Mouse (Mus musculus) megakaryocyte, embryonic 14.5 days (primary cell): ENCODE data around the gene Mtus2. TPM values are rescaled to one million over a fixed set of nuclear protein-coding genes. Genes with fewer than 3 reads are reported as not detected.
A peak's percentile ranks its signal among the peaks of the same experiment; 100 is the strongest.

ENCODE experiments used
- H3K27me3 ChIP-seq: replicated peaks from 2 replicates; pipeline ENCODE3; 2012; ENCODE audit warnings: inconsistent platforms
- H3K36me3 ChIP-seq: replicated peaks from 2 replicates; pipeline ENCODE3; 2012; ENCODE audit warnings: low read length, inconsistent platforms, mixed read lengths
- H3K4me1 ChIP-seq: 2 replicates; pipeline ENCODE4 v1.6.1; 2012; ENCODE audit warnings: inconsistent platforms
- H3K4me3 ChIP-seq: replicated peaks from 2 replicates; pipeline ENCODE3; 2012; ENCODE audit warnings: moderate library complexity, mild to moderate bottlenecking, inconsistent platforms
- H3K9me3 ChIP-seq: 2 replicates; pipeline ENCODE4 v1.6.1; 2012; ENCODE audit warnings: inconsistent platforms
- FLI1 ChIP-seq: IDR thresholded peaks from 2 replicates; pipeline ENCODE4 v1.6.1; 2012; ENCODE audit warnings: low read length, inconsistent platforms, mixed read lengths
- GATA1 ChIP-seq: IDR thresholded peaks from 3 replicates; pipeline ENCODE4 v1.6.1; 2012; ENCODE audit warnings: mixed read lengths, low read length, inconsistent platforms, borderline replicate concordance
- polyA plus RNA-seq: library from polyadenylated mRNA; stranded (reverse); fragments of >175 nt; gene quantifications from 2 replicates; pipeline ENCODE4 v1.2.3, GENCODE M21; 2012; ENCODE audit warnings: low replicate concordance; ENCODE audit not compliant: insufficient read depth

The Mtus2 gene
- polyA plus RNA-seq, 1 experiment = not detected

GRCm38 (mm10) chr5:148026401-148027349 is 69.6 kb downstream of the Mtus2 start:
- no peaks in the 10 kb centered on the region for H3K36me3 ChIP-seq
- TF ChIP-seq FLI1 = no peak
- TF ChIP-seq GATA1 = no peak
- peaks cover 40% of the 10 kb centered on the region for H3K9me3 ChIP-seq
- no peaks in the 10 kb centered on the region for H3K27me3 ChIP-seq
- no peaks in the 10 kb centered on the region for H3K4me1 ChIP-seq
- peak overlapping the region; percentile 70 for H3K4me3 ChIP-seq

GRCm38 (mm10) chr5:148027985-148028384 is 70.9 kb downstream of the Mtus2 start:
- no peak for TF ChIP-seq GATA1
- no peak for TF ChIP-seq FLI1
- Histone ChIP-seq H3K4me1 (no peaks in the 10 kb centered on the region), H3K27me3 (no peaks in the 10 kb centered on the region), H3K4me3 (peak overlapping the region; percentile 28), H3K36me3 (no peaks in the 10 kb centered on the region), H3K9me3 (peaks cover 49% of the 10 kb centered on the region)

- Histone ChIP-seq H3K9me3 (peaks cover 49% of the 10 kb centered on the region), H3K36me3 (no peaks in the 10 kb centered on the region), H3K27me3 (no peaks in the 10 kb centered on the region), H3K4me1 (no peaks in the 10 kb centered on the region), H3K4me3 (no peak overlapping the region)
- no peak for TF ChIP-seq FLI1
- TF ChIP-seq GATA1 = no peak
Observed at GRCm38 (mm10) chr5:148041661-148042060, 84.5 kb downstream of the Mtus2 start.

GRCm38 (mm10) chr5:148048200-148048599 is 91.1 kb downstream of the Mtus2 start:
- TF ChIP-seq GATA1 (no peak), FLI1 (no peak)
- Histone ChIP-seq H3K36me3 (no peaks in the 10 kb centered on the region), H3K4me1 (no peaks in the 10 kb centered on the region), H3K27me3 (no peaks in the 10 kb centered on the region), H3K4me3 (no peak overlapping the region), H3K9me3 (peaks cover 38% of the 10 kb centered on the region)

GRCm38 (mm10) chr5:148049304-148049703 is 92.2 kb downstream of the Mtus2 start:
- no peaks in the 10 kb centered on the region for H3K4me1 ChIP-seq
- H3K9me3 ChIP-seq = peaks cover 35% of the 10 kb centered on the region
- no peak for TF ChIP-seq GATA1
- TF ChIP-seq FLI1 = no peak
- H3K27me3 ChIP-seq = no peaks in the 10 kb centered on the region
- H3K4me3 ChIP-seq = no peak overlapping the region
- H3K36me3 ChIP-seq = no peaks in the 10 kb centered on the region

- Histone ChIP-seq H3K9me3 (peaks cover 28% of the 10 kb centered on the region), H3K4me1 (no peaks in the 10 kb centered on the region), H3K36me3 (no peaks in the 10 kb centered on the region), H3K27me3 (no peaks in the 10 kb centered on the region), H3K4me3 (no peak overlapping the region)
- TF ChIP-seq FLI1 (no peak), GATA1 (no peak)
Observed at GRCm38 (mm10) chr5:148052846-148053608, 95.9 kb downstream of the Mtus2 start.

GRCm38 (mm10) chr5:148053609-148053990 is 96.5 kb downstream of the Mtus2 start:
- Histone ChIP-seq H3K9me3 (peaks cover 29% of the 10 kb centered on the region), H3K4me1 (no peaks in the 10 kb centered on the region), H3K36me3 (no peaks in the 10 kb centered on the region), H3K27me3 (no peaks in the 10 kb centered on the region), H3K4me3 (no peak overlapping the region)
- TF ChIP-seq GATA1 = no peak
- no peak for TF ChIP-seq FLI1

GRCm38 (mm10) chr5:148056831-148057230 is 99.7 kb downstream of the Mtus2 start:
- Histone ChIP-seq H3K4me1 (no peaks in the 10 kb centered on the region), H3K36me3 (no peaks in the 10 kb centered on the region), H3K27me3 (no peaks in the 10 kb centered on the region), H3K9me3 (peaks cover 52% of the 10 kb centered on the region), H3K4me3 (no peak overlapping the region)
- TF ChIP-seq FLI1 = no peak
- no peak for TF ChIP-seq GATA1

GRCm38 (mm10) chr5:148057433-148057832 is 100.3 kb downstream of the Mtus2 start:
- no peak for TF ChIP-seq FLI1
- no peak for TF ChIP-seq GATA1
- H3K4me1 ChIP-seq = no peaks in the 10 kb centered on the region
- H3K27me3 ChIP-seq = no peaks in the 10 kb centered on the region
- H3K9me3 ChIP-seq = peaks cover 57% of the 10 kb centered on the region
- no peak overlapping the region for H3K4me3 ChIP-seq
- H3K36me3 ChIP-seq = no peaks in the 10 kb centered on the region

GRCm38 (mm10) chr5:148059339-148059738 is 102.2 kb downstream of the Mtus2 start:
- TF ChIP-seq GATA1 (no peak), FLI1 (no peak)
- H3K9me3 ChIP-seq = peaks cover 68% of the 10 kb centered on the region

More at GRCm38 (mm10) chr5:148059339-148059738, 102.2 kb downstream of the Mtus2 start:
- H3K4me3 ChIP-seq = no peak overlapping the region
- H3K36me3 ChIP-seq = no peaks in the 10 kb centered on the region
- no peaks in the 10 kb centered on the region for H3K4me1 ChIP-seq
- no peaks in the 10 kb centered on the region for H3K27me3 ChIP-seq
